Mouse (Mus musculus): ENCODE measurements around the gene Tns1. TPM values are rescaled to one million over a fixed set of nuclear protein-coding genes. Genes with fewer than 3 reads are reported as not detected.

Gene Tns1
- total and polyA plus RNA-seq, 3 experiments, result 365 to 748 (median 629) TPM

DNA sequence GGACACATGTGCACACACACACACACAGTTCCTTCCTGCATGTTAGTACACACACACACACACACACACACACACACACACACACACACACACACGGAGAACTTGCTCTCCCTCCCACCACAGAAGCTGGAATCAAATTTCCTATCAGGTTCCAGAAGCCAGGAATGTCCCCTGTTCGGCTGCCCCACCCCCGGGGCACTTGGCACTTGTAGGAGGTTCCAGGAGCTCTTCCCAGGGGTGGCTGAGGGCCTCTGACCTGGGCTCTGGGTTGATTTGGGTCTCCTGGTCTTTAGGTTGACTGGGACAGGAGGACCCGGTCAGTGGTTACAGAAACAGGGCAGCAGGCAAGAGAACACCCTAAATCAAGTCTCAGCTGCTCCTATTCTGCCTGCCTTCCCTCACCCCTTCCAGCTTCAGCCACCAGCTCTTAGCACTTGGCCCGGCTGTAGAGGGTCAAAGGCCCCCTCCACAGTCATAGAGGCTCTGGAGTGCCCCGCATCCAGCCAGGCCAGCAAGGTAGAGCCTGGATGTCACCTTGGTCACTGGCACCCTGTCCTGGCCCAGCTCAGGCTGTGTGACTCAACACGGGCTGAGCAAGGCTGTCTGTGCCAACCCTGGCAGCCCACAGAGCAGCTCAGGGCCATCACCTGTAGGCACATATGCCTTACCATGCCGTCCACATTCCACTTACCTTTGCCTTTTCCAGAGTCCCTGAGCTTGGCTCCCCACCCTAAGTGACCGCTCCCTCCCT, 55.0 kb downstream of the Tns1 start:
- WGBS, result 39% methylated on average over 9 of the region's 9 CpGs

DNA sequence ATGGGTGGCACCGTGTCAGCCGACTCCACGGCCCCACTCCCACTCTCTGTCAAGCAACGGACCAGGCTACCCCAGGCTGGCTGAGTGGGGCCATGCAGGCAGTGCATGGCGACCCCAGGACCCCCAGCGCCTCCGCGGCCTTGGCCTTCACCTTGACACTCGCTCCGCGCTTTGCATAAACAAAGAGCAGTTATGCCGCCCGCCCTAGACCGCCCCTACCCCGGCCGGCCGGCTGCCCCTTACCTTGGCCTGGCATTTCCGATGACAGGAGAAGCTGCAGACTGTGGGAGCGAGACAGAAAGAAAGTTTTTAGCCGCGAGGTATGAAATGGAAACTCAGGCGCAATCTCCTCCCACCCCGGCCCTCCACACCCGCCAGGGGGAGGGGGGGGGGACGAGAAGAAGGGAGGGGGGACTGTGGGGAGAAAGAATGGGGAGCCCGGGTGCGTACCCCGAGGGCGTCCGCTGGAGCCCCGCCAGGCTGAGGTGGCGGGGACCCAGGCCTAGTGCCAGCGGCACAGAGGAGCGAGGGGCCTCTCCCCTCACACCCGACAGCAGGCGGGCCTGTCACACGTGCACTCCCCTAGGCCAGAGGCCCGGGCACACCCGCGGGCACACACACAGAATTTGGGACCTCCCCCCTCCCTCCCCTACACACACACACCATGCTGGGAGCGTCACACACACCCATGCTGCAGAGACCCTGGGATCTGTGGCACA, 55.7 kb downstream of the Tns1 start:
- Histone ChIP-seq H3K27me3 (ENCODE audit: control insufficient read depth, insufficient read depth, low read length) (no peaks in the 10 kb centered on the region), H3K79me2 (replicated peaks; ENCODE audit: control insufficient read depth, insufficient read depth, low read length) (no peaks in the 10 kb centered on the region), H3K27ac (peak overlapping the region; percentile 92), H3K9ac (ENCODE audit: low read depth, low read length) (peak overlapping the region; percentile 95), H3K4me1 (ENCODE audit: control insufficient read depth, insufficient read depth, low read length) (peaks cover 24% of the 10 kb centered on the region), H3K36me3 (ENCODE audit: control insufficient read depth, insufficient read depth, low read length) (peaks cover 10% of the 10 kb centered on the region), H3K4me3 (peak overlapping the region; percentile 70)
- TF ChIP-seq CTCF (IDR thresholded peaks at IDR 0.05) (0 out of 2 replicates have a peak, but pooled peaks have one; percentile 6), POLR2A (IDR thresholded peaks at IDR 0.05; ENCODE audit: insufficient read depth, low read depth, low read length) (no peak)
- intact Hi-C loops (cut with DNase I), result no loop called here
- DNase-seq, result peak; percentile 62 to 70
- 9% methylated on average over 39 of the region's 41 CpGs for WGBS

More for the DNA sequence above, 55.0 kb downstream of the Tns1 start:
- Histone ChIP-seq H3K27ac (peak overlapping the region; percentile 92), H3K9ac (ENCODE audit: low read depth, low read length) (peak overlapping the region; percentile 95), H3K4me1 (ENCODE audit: control insufficient read depth, insufficient read depth, low read length) (peaks cover 24% of the 10 kb centered on the region), H3K79me2 (replicated peaks; ENCODE audit: control insufficient read depth, insufficient read depth, low read length) (no peaks in the 10 kb centered on the region), H3K4me3 (no peak overlapping the region), H3K27me3 (ENCODE audit: control insufficient read depth, insufficient read depth, low read length) (no peaks in the 10 kb centered on the region), H3K36me3 (ENCODE audit: control insufficient read depth, insufficient read depth, low read length) (peaks cover 10% of the 10 kb centered on the region)
- intact Hi-C loops (cut with DNase I), result no loop called here
- TF ChIP-seq POLR2A (IDR thresholded peaks at IDR 0.05; ENCODE audit: insufficient read depth, low read depth, low read length), result no peak
- peak; percentile 33; the same call in 1 of the 2 replicates for TF ChIP-seq EP300 (IDR thresholded peaks at IDR 0.05; ENCODE audit: insufficient read depth, low read depth, low read length)
- DNase-seq, result peak; percentile 64 to 81

DNA sequence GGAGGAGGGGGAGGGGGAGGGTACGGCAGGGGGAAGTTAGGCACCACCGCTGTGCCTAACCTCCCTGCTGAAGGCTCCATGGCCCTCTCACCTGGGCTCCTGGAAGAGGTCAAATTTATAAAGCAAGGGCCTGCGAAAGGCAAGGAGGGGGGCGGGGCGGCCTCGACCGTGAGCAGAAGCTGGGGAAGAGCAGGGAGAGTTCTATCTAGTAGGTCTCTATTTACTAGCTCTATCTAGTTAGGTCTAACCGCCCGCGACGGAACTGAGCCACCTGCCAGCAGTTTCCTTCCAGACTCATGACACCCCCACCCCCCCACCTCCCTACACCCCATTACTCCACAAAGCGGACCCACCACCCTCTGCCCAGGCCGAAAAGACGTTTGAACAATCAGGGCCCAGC, 56.4 kb downstream of the Tns1 start:
- Histone ChIP-seq H3K9ac (ENCODE audit: low read depth, low read length) (peak overlapping the region; percentile 95), H3K36me3 (ENCODE audit: control insufficient read depth, insufficient read depth, low read length) (peaks cover 10% of the 10 kb centered on the region), H3K27ac (peak overlapping the region; percentile 92), H3K4me1 (ENCODE audit: control insufficient read depth, insufficient read depth, low read length) (peaks cover 25% of the 10 kb centered on the region), H3K79me2 (replicated peaks; ENCODE audit: control insufficient read depth, insufficient read depth, low read length) (no peaks in the 10 kb centered on the region), H3K27me3 (ENCODE audit: control insufficient read depth, insufficient read depth, low read length) (no peaks in the 10 kb centered on the region), H3K4me3 (peak overlapping the region; percentile 70)
- DNase-seq, result no peak
- TF ChIP-seq EP300 (IDR thresholded peaks at IDR 0.05; ENCODE audit: insufficient read depth, low read depth, low read length) (no peak), POLR2A (IDR thresholded peaks at IDR 0.05; ENCODE audit: insufficient read depth, low read depth, low read length) (no peak), CTCF (IDR thresholded peaks at IDR 0.05) (no peak)
- intact Hi-C loops (cut with DNase I), result loop anchor here (2.0 kb wide), 2 partner anchors 19 to 31 kb away; no protein-coding TSS in a partner anchor
- 36% methylated on average over 14 of the region's 14 CpGs for WGBS

DNA sequence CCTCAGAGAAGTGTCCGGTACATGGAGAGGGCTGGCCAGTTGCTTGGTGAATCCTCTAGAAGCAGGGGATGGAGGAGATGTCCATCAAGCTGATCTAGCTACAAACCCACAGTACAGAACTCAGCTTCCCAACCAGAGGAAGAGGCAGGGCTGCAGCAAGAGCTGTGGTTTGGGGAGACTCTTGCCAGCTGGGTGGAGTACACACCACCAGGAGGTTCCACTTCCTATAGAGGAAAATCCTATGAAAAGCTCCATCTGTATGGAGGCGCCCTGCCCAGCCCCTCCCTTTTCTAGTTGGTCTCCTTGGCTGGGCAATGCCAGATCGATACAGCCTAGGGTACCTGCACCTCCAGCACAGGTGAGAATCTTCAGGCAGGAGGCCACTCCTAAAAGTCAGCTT, 57.7 kb downstream of the Tns1 start:
- peak overlapping the region; percentile 42 for H3K27ac ChIP-seq
- 59% methylated on average over 3 of the region's 3 CpGs for WGBS
- no peak for TF ChIP-seq POLR2A (IDR thresholded peaks at IDR 0.05; ENCODE audit: insufficient read depth, low read depth, low read length)
- TF ChIP-seq CTCF (IDR thresholded peaks at IDR 0.05), result peak; percentile 13; the same call in 1 of the 2 replicates
- peaks cover 10% of the 10 kb centered on the region for H3K36me3 ChIP-seq (ENCODE audit: control insufficient read depth, insufficient read depth, low read length)
- intact Hi-C loops (cut with DNase I), result loop anchor here (2.0 kb wide), 2 partner anchors 18 to 30 kb away; no protein-coding TSS in a partner anchor
- H3K27me3 ChIP-seq (ENCODE audit: control insufficient read depth, insufficient read depth, low read length), result no peaks in the 10 kb centered on the region
- no peak overlapping the region for H3K9ac ChIP-seq (ENCODE audit: low read depth, low read length)
- H3K79me2 ChIP-seq (replicated peaks; ENCODE audit: control insufficient read depth, insufficient read depth, low read length), result no peaks in the 10 kb centered on the region
- no peak overlapping the region for H3K4me3 ChIP-seq
- no peak for DNase-seq
- H3K4me1 ChIP-seq (ENCODE audit: control insufficient read depth, insufficient read depth, low read length), result peaks cover 27% of the 10 kb centered on the region

DNA sequence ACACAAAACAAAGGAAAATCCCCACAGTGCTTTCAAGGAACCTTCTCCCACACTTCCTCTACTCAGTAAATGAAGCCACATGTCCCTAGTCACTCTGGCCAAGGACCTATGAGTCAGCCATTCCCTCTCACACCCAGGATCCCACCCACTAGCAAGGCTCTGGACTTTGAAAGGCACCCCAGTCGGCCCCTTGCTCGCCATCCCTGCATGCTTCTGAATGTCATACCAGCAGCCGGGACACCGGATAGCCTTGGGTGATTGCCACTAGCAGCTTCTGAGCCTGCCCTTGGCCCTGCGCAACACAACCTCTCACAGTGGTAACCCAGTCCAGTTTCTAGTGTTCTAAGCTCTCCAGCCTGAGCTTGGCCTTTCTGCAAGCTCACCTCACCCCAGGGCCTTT, 58.2 kb downstream of the Tns1 start:
- Histone ChIP-seq H3K79me2 (replicated peaks; ENCODE audit: control insufficient read depth, insufficient read depth, low read length) (no peaks in the 10 kb centered on the region), H3K27me3 (ENCODE audit: control insufficient read depth, insufficient read depth, low read length) (no peaks in the 10 kb centered on the region), H3K4me1 (ENCODE audit: control insufficient read depth, insufficient read depth, low read length) (peaks cover 26% of the 10 kb centered on the region), H3K9ac (ENCODE audit: low read depth, low read length) (no peak overlapping the region), H3K4me3 (no peak overlapping the region), H3K36me3 (ENCODE audit: control insufficient read depth, insufficient read depth, low read length) (peaks cover 10% of the 10 kb centered on the region), H3K27ac (peak overlapping the region; percentile 42)
- peak; percentile 66 to 75 for DNase-seq
- intact Hi-C loops (cut with DNase I), result loop anchor here (2.0 kb wide), 2 partner anchors 17 to 29 kb away; no protein-coding TSS in a partner anchor
- TF ChIP-seq EP300 (IDR thresholded peaks at IDR 0.05; ENCODE audit: insufficient read depth, low read depth, low read length) (peak; percentile 53; the same call in 1 of the 2 replicates), CTCF (IDR thresholded peaks at IDR 0.05) (no peak)
- 31% methylated on average over 5 of the region's 5 CpGs for WGBS

DNA sequence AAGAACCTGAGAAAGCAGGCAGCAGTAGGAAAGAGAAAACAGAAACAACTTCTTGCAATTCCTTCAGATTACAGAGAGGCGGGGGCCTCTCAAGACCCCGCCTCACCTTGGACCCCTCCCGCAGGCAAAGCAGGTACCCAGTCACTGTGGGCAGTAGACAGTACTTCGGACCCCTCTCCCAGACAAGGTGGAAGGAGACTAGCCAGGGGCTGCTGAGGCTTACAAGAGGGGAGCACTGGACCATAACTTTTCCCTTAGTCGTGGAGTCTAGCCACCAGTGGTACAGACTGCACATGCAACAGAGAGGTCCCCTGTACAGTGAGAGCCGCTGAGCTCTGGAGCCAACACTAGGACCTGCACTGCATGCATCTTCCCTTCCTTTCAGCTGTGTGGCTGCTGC, 64.2 kb downstream of the Tns1 start:
- H3K36me3 ChIP-seq (ENCODE audit: control insufficient read depth, insufficient read depth, low read length), result no peaks in the 10 kb centered on the region
- no peaks in the 10 kb centered on the region for H3K27me3 ChIP-seq (ENCODE audit: control insufficient read depth, insufficient read depth, low read length)
- no peaks in the 10 kb centered on the region for H3K79me2 ChIP-seq (replicated peaks; ENCODE audit: control insufficient read depth, insufficient read depth, low read length)
- no peak overlapping the region for H3K9ac ChIP-seq (ENCODE audit: low read depth, low read length)
- TF ChIP-seq CTCF (IDR thresholded peaks at IDR 0.05) (no peak), EP300 (IDR thresholded peaks at IDR 0.05; ENCODE audit: insufficient read depth, low read depth, low read length) (no peak), POLR2A (IDR thresholded peaks at IDR 0.05; ENCODE audit: insufficient read depth, low read depth, low read length) (no peak)
- intact Hi-C loops (cut with DNase I), result no loop called here
- no peak overlapping the region for H3K27ac ChIP-seq
- 71% methylated on average over 6 of the region's 6 CpGs for whole genome bisulfite sequencing
- H3K4me1 ChIP-seq (ENCODE audit: control insufficient read depth, insufficient read depth, low read length), result peaks cover 14% of the 10 kb centered on the region
- DNase-seq, result no peak
- H3K4me3 ChIP-seq, result no peak overlapping the region

Data from heart, adult 2 months (tissue).